In genomic region chr3:103780271-103780670, GRCm38 (mm10) we compare ENCODE assay signal across 24 mouse cellular contexts. TPM values are rescaled to one million over a fixed set of nuclear protein-coding genes. Genes with fewer than 3 reads are reported as not detected.
DNase-seq lines count a peak whose midpoint lies in the region; ATAC-seq and TF ChIP-seq lines count a peak whose summit lies in the region.
"Had no signal": no experiment of that assay in that cellular context is flagged by ENCODE, and none has a peak within 500 bp of the region (broad histone marks: within the 10 kb centered on the region; RNA-seq: fewer than 3 reads in every experiment).

No protein-coding gene starts in this region.

- no peaks in the 10 kb centered on the region for H3K4me1 ChIP-seq in hindbrain, postnatal 0 days (ENCODE audit: insufficient read depth, low read length)
- H3K4me1 ChIP-seq: limb, embryonic 10.5 days had no signal

- 93% methylated on average over 3 of the region's 3 CpGs for WGBS in hindbrain, postnatal 0 days

- H3K36me3 ChIP-seq in hindbrain, postnatal 0 days (ENCODE audit: insufficient read depth, low read length): 0 out of 2 replicates have a peak, but pooled peaks cover 3% of the 10 kb centered on the region

- TF ChIP-seq CTCF in hindbrain, postnatal 0 days (IDR thresholded peaks at IDR 0.05; ENCODE audit: low read depth): no peak

- H3K27me3 ChIP-seq in hindbrain, postnatal 0 days (ENCODE audit: insufficient read depth, low read length): no peaks in the 10 kb centered on the region
- H3K27me3 ChIP-seq: forebrain, embryonic 13.5 days; heart, embryonic 15.5 days; liver, embryonic 13.5 days had no signal

- no peaks in the 10 kb centered on the region for H3K9me3 ChIP-seq in hindbrain, postnatal 0 days (ENCODE audit: low read length)
- H3K9me3 ChIP-seq: forebrain, embryonic 13.5 days; heart, embryonic 15.5 days; limb, embryonic 10.5 days; liver, embryonic 13.5 days had no signal

- no peak overlapping the region for H3K9ac ChIP-seq in hindbrain, postnatal 0 days (replicated peaks; ENCODE audit: low read length)
- H3K9ac ChIP-seq: forebrain, embryonic 13.5 days; heart, embryonic 15.5 days; hindbrain, embryonic 14.5 days; liver, embryonic 13.5 days had no signal

- intact Hi-C loops in heart, postnatal 25 days (cut with DNase I): no loop called here
- intact Hi-C loops in left cerebral cortex, postnatal 25 days (cut with DNase I): no loop called here
- intact Hi-C loops in left cerebral cortex, postnatal 14 days (cut with DNase I): no loop called here

- no peak overlapping the region for H3K4me2 ChIP-seq in hindbrain, postnatal 0 days (ENCODE audit: low read depth, low read length)
- H3K4me2 ChIP-seq: forebrain, embryonic 13.5 days; heart, embryonic 15.5 days; hindbrain, embryonic 14.5 days; liver, embryonic 13.5 days had no signal

- ATAC-seq in hindbrain, postnatal 0 days: no peak
- ATAC-seq: forebrain, embryonic 13.5 days had no signal

- no peak overlapping the region for H3K4me3 ChIP-seq in hindbrain, postnatal 0 days (ENCODE audit: low read length)
- H3K4me3 ChIP-seq: forebrain, embryonic 13.5 days; heart, embryonic 15.5 days; limb, embryonic 10.5 days; liver, embryonic 13.5 days had no signal

- no peak overlapping the region for H3K27ac ChIP-seq in hindbrain, postnatal 0 days
- H3K27ac ChIP-seq: forebrain, embryonic 13.5 days; heart, embryonic 15.5 days; hindbrain, embryonic 14.5 days; limb, embryonic 10.5 days; stomach, postnatal 0 days had no signal

- DNase-seq in heart, adult 11 months: peak; percentile 68
- DNase-seq in heart, postnatal 25 days (ENCODE audit: low spot score): no peak
- peak; percentile 45 to 82 for DNase-seq in left cerebral cortex, postnatal 25 days (ENCODE audit: low spot score in 2 of 2)
- DNase-seq in left cerebral cortex, postnatal 14 days (ENCODE audit: low spot score in 2 of 2): no peak
- peak; percentile 16 for DNase-seq in CD4-positive, CD25-positive, alpha-beta regulatory T cell, adult 2 months (ENCODE audit: low read depth, low spot score)
- DNase-seq in cerebellum, postnatal 25 days: peak; percentile 49 to 53
- no peak for DNase-seq in adrenal gland, postnatal 10 days
- no peak for DNase-seq in hindbrain, postnatal 0 days (ENCODE audit: low spot score)
- DNase-seq: adrenal gland, postnatal 14 days; embryo, embryonic 11 days; kidney, adult 11 months; kidney, postnatal 14 days; liver, embryonic 13.5 days had no signal

RNA-seq across cellular contexts. Expression of gene Hipk1, which starts 11.1 kb away (rescaled TPM):
- 100 to 1,000 TPM in 1 of 2 experiments, 10 to 100 TPM in 1; 90.0 to 101 TPM for total RNA-seq in heart, postnatal 25 days (2021)
- total RNA-seq in left cerebral cortex, postnatal 25 days (2021): 100 to 1,000 TPM; 110 to 113 TPM
- total RNA-seq in left cerebral cortex, postnatal 14 days (2021): 10 to 100 TPM; 77.1 to 88.6 TPM
- 100 to 1,000 TPM; 128 to 162 TPM for total RNA-seq in adrenal gland, postnatal 10 days (2021)
- 52.6 and 59.3 TPM in 2 replicates for total RNA-seq in hindbrain, postnatal 0 days (2014; rRNA removed)
- 8.1 and 8.4 TPM in 2 replicates for polyA plus RNA-seq in hindbrain, postnatal 0 days (2015; fragmentation: Nextera tagmentation; extraction: Ambion mirVana)

RNA-seq across cellular contexts. Expression of gene Dclre1b, which starts 29.0 kb away (rescaled TPM):
- 1 to 10 TPM; 7.3 to 8.6 TPM for total RNA-seq in heart, postnatal 25 days (2021)
- 1 to 10 TPM; 5.9 to 7.7 TPM for total RNA-seq in left cerebral cortex, postnatal 25 days (2021)
- 1 to 10 TPM; 5.5 to 7.2 TPM for total RNA-seq in left cerebral cortex, postnatal 14 days (2021)
- 10 to 100 TPM; 15.1 to 16.9 TPM for total RNA-seq in adrenal gland, postnatal 10 days (2021)
- 3.0 and 7.9 TPM in 2 replicates for total RNA-seq in hindbrain, postnatal 0 days (2014; rRNA removed)
- polyA plus RNA-seq in hindbrain, postnatal 0 days (2015; fragmentation: Nextera tagmentation; extraction: Ambion mirVana): 15.4 and 19.1 TPM in 2 replicates

RNA-seq across cellular contexts. Expression of gene Ap4b1, which starts 29.0 kb away (rescaled TPM):
- 10 to 100 TPM; 11.7 to 14.9 TPM for total RNA-seq in heart, postnatal 25 days (2021)
- total RNA-seq in left cerebral cortex, postnatal 25 days (2021): 10 to 100 TPM; 14.1 to 16.1 TPM
- 10 to 100 TPM; 12.8 to 13.4 TPM for total RNA-seq in left cerebral cortex, postnatal 14 days (2021)
- total RNA-seq in adrenal gland, postnatal 10 days (2021): 10 to 100 TPM; 18.8 to 23.7 TPM
- total RNA-seq in hindbrain, postnatal 0 days (2014; rRNA removed): 16.1 and 25.8 TPM in 2 replicates
- polyA plus RNA-seq in hindbrain, postnatal 0 days (2015; fragmentation: Nextera tagmentation; extraction: Ambion mirVana): 16.4 and 20.1 TPM in 2 replicates

RNA-seq across cellular contexts. Expression of gene Gm43064, which starts 29.1 kb away (rescaled TPM):
- not detected for total RNA-seq in heart, postnatal 25 days (2021)
- total RNA-seq in left cerebral cortex, postnatal 25 days (2021): under 1 TPM; 0.16 to 0.32 TPM
- total RNA-seq in left cerebral cortex, postnatal 14 days (2021): under 1 TPM in 1 of 2 experiments, not detected in 1; 0.62 TPM
- total RNA-seq in adrenal gland, postnatal 10 days (2021): under 1 TPM in 1 of 2 experiments, not detected in 1; 0.58 TPM
- 1.1 and 1.9 TPM in 2 replicates for total RNA-seq in hindbrain, postnatal 0 days (2014; rRNA removed)
- 0.24 TPM in 1 of 2 replicates, not detected in the other for polyA plus RNA-seq in hindbrain, postnatal 0 days (2015; fragmentation: Nextera tagmentation; extraction: Ambion mirVana)
- total RNA-seq: adrenal gland, postnatal 14 days had no signal
- polyA plus RNA-seq: C2C12; forebrain, embryonic 13.5 days; heart, embryonic 15.5 days had no signal

RNA-seq across cellular contexts. Expression of gene Gm10964, which starts 41.1 kb away (rescaled TPM):
- not detected for total RNA-seq in heart, postnatal 25 days (2021)
- total RNA-seq in left cerebral cortex, postnatal 25 days (2021): not detected
- not detected for total RNA-seq in left cerebral cortex, postnatal 14 days (2021)
- total RNA-seq in adrenal gland, postnatal 10 days (2021): not detected
- not detected in 2 replicates for total RNA-seq in hindbrain, postnatal 0 days (2014; rRNA removed)
- not detected in 2 replicates for polyA plus RNA-seq in hindbrain, postnatal 0 days (2015; fragmentation: Nextera tagmentation; extraction: Ambion mirVana)
- total RNA-seq: adrenal gland, postnatal 14 days; granulocyte monocyte progenitor cell, adult 5-6 weeks; megakaryocyte progenitor cell, adult 5-6 weeks; midbrain, postnatal 0 days had no signal
- polyA plus RNA-seq: C2C12; forebrain, embryonic 13.5 days; heart, embryonic 15.5 days; hindbrain, embryonic 14.5 days; limb, embryonic 10.5 days; liver, embryonic 13.5 days; lung, embryonic 16.5 days; midbrain, postnatal 0 days; neural tube, embryonic 11.5 days; stomach, postnatal 0 days had no signal

Comparison
In these comparisons a context has a peak if more than half of its experiments do, and no peak if none do; other contexts are left out.
1. DNase-seq: peak in heart, adult 11 months (single experiment), left cerebral cortex, postnatal 25 days (2 of 2), CD4-positive, CD25-positive, alpha-beta regulatory T cell, adult 2 months (single experiment) and cerebellum, postnatal 25 days (2 of 2); none in heart, postnatal 25 days (single experiment), left cerebral cortex, postnatal 14 days (0 of 2), adrenal gland, postnatal 10 days (single experiment) and hindbrain, postnatal 0 days (single experiment).